Comparison of ENCODE assay signal across 16 mouse cellular contexts in the genomic region with DNA sequence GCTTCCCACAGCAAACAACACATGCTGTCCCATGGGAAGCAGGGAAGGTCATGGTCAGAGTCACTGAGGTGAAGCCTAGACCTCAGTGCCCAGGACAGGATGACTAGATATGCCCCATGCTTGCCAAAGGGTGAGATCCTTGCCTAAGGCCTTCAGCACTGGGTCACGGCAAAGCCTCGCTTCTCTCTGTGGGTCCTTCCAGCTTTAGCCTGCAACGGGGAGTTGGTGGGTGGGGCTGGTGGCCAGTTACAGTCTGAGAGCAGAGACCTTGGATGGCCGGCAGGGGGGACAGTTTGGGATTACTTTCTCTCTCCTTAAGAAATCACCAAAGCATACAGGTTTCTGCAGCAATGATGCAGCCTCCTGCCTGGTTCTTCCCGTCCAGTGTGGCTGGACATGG.
"Had no signal": no experiment of that assay in that cellular context is flagged by ENCODE, and none has a peak within 500 bp of the region (broad histone marks: within the 10 kb centered on the region; RNA-seq: fewer than 3 reads in every experiment).

No protein-coding gene starts in this region.

- DNase-seq: kidney, adult 8-10 months; liver; liver, embryonic 13.5 days; liver, postnatal 0 days; spleen, adult 18-20 months; thymus, adult 2 months; thymus, postnatal 25 days had no signal

- H3K27me3 ChIP-seq: liver, embryonic 13.5 days; midbrain, embryonic 15.5 days; neural tube, embryonic 12.5 days had no signal

- H3K4me2 ChIP-seq: limb, embryonic 12.5 days; liver, embryonic 13.5 days; midbrain, embryonic 11.5 days; midbrain, embryonic 15.5 days; neural tube, embryonic 12.5 days had no signal

- H3K36me3 ChIP-seq: limb, embryonic 12.5 days; liver, embryonic 13.5 days; midbrain, embryonic 15.5 days; neural tube, embryonic 12.5 days had no signal

- ATAC-seq: inflammation-experienced regulatory T-cells, adult 6 months; intestine, postnatal 0 days; liver, postnatal 0 days; midbrain, embryonic 15.5 days had no signal

- H3K9me3 ChIP-seq: limb, embryonic 12.5 days; liver, embryonic 13.5 days; megakaryocyte, embryonic 14.5 days; midbrain, embryonic 15.5 days; neural tube, embryonic 12.5 days had no signal

- H3K27ac ChIP-seq: layer of hippocampus, adult 2 months; limb, embryonic 12.5 days; liver, embryonic 13.5 days; macrophage; midbrain, embryonic 15.5 days; neural tube, embryonic 12.5 days had no signal

- H3K4me1 ChIP-seq: liver, embryonic 13.5 days; midbrain, embryonic 15.5 days; neural tube, embryonic 12.5 days had no signal

- H3K9ac ChIP-seq: limb, embryonic 12.5 days; liver, embryonic 13.5 days; liver, postnatal 0 days; midbrain, embryonic 15.5 days; neural tube, embryonic 12.5 days had no signal

- H3K4me3 ChIP-seq: layer of hippocampus, adult 2 months; limb, embryonic 12.5 days; liver, embryonic 13.5 days; megakaryocyte, embryonic 14.5 days; midbrain, embryonic 15.5 days; neural tube, embryonic 12.5 days had no signal
